Mouse (Mus musculus): ENCODE results near the gene Metap1.

DNA sequence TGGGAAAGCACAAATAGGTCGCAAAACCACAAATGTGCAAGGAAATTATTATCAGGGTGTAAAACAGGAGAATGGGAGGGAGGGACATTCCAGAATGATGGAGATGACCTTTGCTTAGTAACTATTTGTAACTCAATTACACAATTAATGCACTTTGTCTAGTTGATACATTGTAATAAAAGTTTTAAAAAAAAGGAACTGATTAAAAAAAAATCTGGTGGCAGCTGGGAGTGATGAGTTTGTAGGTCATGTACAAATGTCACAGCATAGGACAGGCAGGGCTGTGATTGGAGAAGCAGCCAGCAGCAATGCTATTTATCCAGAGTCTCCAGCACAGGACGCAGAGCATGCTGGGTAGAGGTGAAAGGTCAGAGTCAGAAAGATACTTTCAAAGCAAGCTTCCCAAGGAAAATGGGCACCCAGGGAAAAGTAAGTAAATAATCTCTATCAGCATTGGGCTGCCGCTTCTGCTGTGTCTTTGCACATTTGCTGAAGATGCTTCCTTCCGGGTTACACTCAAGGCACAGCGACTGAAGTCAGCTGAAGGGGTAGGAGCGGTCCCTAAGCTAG is 74.1 kb downstream of the Metap1 start, which contains the start of gene Adh4:
- no peak for TF ChIP-seq POLR2A (IDR thresholded peaks at IDR 0.05; ENCODE audit: borderline replicate concordance, insufficient read depth, low read length)
- TF ChIP-seq CTCF (IDR thresholded peaks at IDR 0.05; ENCODE audit: borderline replicate concordance, insufficient read depth, low read depth, low read length): no peak

Measured in cerebellum, adult 2 months (tissue).